Mouse (Mus musculus): ENCODE results near the gene Zfhx3.

DNA sequence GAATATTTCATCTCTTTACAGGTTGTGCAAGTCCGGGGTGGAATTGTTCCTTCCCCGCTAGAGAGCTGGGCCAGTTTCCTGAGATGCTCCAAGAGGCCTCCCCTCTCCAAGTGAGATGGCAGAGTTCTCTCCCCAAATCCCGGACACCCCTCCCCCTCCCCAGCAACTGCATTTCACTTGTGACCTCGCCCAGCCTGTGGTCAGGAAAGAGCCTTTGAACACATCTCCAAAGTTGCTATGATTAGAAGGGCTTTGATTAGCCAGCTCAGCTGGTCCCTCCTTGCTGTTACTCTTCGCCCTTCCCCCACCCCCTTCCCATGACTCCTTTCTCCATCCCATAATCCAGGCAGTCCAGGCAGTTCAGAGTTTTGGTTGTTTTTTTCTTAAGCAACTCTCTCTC is 670.4 kb downstream of the Zfhx3 start:
- TF ChIP-seq CTCF (IDR thresholded peaks at IDR 0.05; ENCODE audit: low read depth, low read length), result no peak
- no peak for TF ChIP-seq POLR2A (IDR thresholded peaks at IDR 0.05; ENCODE audit: extremely low read depth, insufficient read depth, low read length)
